Comparison of ENCODE assay signal across 8 mouse cellular contexts in the genomic region with DNA sequence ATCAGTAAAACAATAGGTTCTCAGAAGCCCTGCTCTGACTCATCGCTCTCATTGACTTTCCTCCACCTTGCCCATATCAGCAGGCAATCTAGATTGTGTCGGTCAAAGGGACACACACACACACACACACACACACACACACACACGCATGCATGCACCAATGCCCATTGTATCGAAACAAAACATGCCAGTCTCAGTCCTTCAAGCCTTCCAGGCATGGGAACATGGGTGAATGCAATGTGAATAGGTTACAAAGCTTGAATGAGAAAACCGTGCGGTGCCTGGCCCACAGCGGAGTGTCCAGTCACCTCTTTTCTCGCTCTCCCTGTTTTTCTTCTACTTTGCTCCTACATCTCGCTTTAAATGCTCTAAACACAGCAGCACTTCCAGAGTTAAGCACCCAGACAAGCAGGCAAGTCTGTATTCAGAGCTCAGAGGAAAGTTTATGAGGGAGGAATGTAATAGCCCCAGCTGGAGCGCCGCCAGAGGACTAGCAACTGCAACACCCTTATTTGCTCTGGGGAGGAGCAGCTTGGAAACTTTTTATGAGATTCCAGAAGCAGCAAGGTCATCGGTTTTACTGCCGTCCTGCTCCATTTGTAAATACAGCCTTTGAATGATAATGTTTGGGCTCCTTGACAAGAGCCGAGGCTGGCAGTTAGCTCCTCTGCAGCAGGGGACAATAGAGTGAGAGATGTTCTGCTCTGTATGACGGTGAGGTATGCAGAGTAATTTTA.
DNase-seq lines count a peak whose midpoint lies in the region; ATAC-seq and TF ChIP-seq lines count a peak whose summit lies in the region.

No protein-coding gene starts in this region.

- H3K9me3 ChIP-seq in heart, postnatal 0 days (replicated peaks; ENCODE audit: control insufficient read depth, low read length) = no peaks in the 10 kb centered on the region
- H3K9me3 ChIP-seq in midbrain, embryonic 10.5 days (replicated peaks) = no peaks in the 10 kb centered on the region

- H3K4me2 ChIP-seq in heart, postnatal 0 days (ENCODE audit: low read depth, low read length) = peak overlapping the region; percentile 43

- peak; percentile 85 for DNase-seq in adrenal gland, adult 2 months
- peak; percentile 92 for DNase-seq in heart, postnatal 0 days (ENCODE audit: low spot score)
- peak; percentile 94 for DNase-seq in kidney, postnatal 14 days
- peak; percentile 37 for DNase-seq in midbrain, embryonic 10.5 days (ENCODE audit: low spot score)
- DNase-seq in testis, postnatal 10 days (ENCODE audit: low spot score) = peak; percentile 96
- DNase-seq in spleen, adult 18-20 months = no peak

- H3K4me1 ChIP-seq in embryonic fibroblast, embryonic 13.5 days (ENCODE audit: control insufficient read depth, insufficient read depth, low read length) = peaks cover 14% of the 10 kb centered on the region
- peaks cover 23% of the 10 kb centered on the region for H3K4me1 ChIP-seq in heart, postnatal 0 days (ENCODE audit: control insufficient read depth, insufficient read depth)
- peaks cover 25% of the 10 kb centered on the region for H3K4me1 ChIP-seq in midbrain, embryonic 10.5 days

- no peak for TF ChIP-seq POLR2A in embryonic fibroblast, embryonic 13.5 days (IDR thresholded peaks at IDR 0.05; ENCODE audit: low read depth, low read length)

- no peak for TF ChIP-seq EP300 in heart, postnatal 0 days (IDR thresholded peaks at IDR 0.05; ENCODE audit: low read depth)

- peak; percentile 88 for ATAC-seq in heart, postnatal 0 days (ENCODE audit: insufficient read depth, low read depth)
- ATAC-seq in monocyte, adult 5-6 weeks (replicated peaks; ENCODE audit: insufficient number of reproducible peaks, low FRiP score, low TSS enrichment, poor library complexity, severe bottlenecking) = no peak

- peak overlapping the region; percentile 14; the same call in 1 of the 2 replicates for H3K9ac ChIP-seq in heart, postnatal 0 days (replicated peaks; ENCODE audit: low read depth, low read length)

- TF ChIP-seq CTCF in embryonic fibroblast, embryonic 13.5 days (IDR thresholded peaks at IDR 0.05; ENCODE audit: borderline replicate concordance, insufficient read depth, low read length) = no peak
- no peak for TF ChIP-seq CTCF in heart, postnatal 0 days (IDR thresholded peaks at IDR 0.05; ENCODE audit: low read depth)

- WGBS in heart, postnatal 0 days = 27% methylated on average over 15 of the region's 15 CpGs
- 39% methylated on average over 15 of the region's 15 CpGs for WGBS in midbrain, embryonic 10.5 days

- H3K36me3 ChIP-seq in heart, postnatal 0 days (replicated peaks; ENCODE audit: control insufficient read depth, insufficient read depth, low read length) = no peaks in the 10 kb centered on the region
- H3K36me3 ChIP-seq in midbrain, embryonic 10.5 days = no peaks in the 10 kb centered on the region

- H3K27me3 ChIP-seq in heart, postnatal 0 days (ENCODE audit: control insufficient read depth, insufficient read depth, low read length) = no peaks in the 10 kb centered on the region
- H3K27me3 ChIP-seq in midbrain, embryonic 10.5 days (ENCODE audit: low read depth, poor library complexity, severe bottlenecking) = peaks cover 17% of the 10 kb centered on the region

- H3K4me3 ChIP-seq in embryonic fibroblast, embryonic 13.5 days (ENCODE audit: insufficient read depth, low read length) = no peak overlapping the region
- peak overlapping the region; percentile 7; the same call in 1 of the 2 replicates for H3K4me3 ChIP-seq in heart, postnatal 0 days (ENCODE audit: low read depth, low read length)
- peak overlapping the region; percentile 22; the same call in 1 of the 2 replicates for H3K4me3 ChIP-seq in midbrain, embryonic 10.5 days

- peak overlapping the region; percentile 65 for H3K27ac ChIP-seq in embryonic fibroblast, embryonic 13.5 days (ENCODE audit: insufficient read depth, low read length)
- H3K27ac ChIP-seq in heart, postnatal 0 days (ENCODE audit: low read depth) = peak overlapping the region; percentile 95
- H3K27ac ChIP-seq in midbrain, embryonic 10.5 days (replicated peaks) = peak overlapping the region; percentile 74

Comparison
In these comparisons a context has a peak if more than half of its experiments do, and no peak if none do; other contexts are left out.
1. DNase-seq: peak in adrenal gland, adult 2 months (single experiment), heart, postnatal 0 days (single experiment), kidney, postnatal 14 days (single experiment), midbrain, embryonic 10.5 days (single experiment) and testis, postnatal 10 days (single experiment); none in spleen, adult 18-20 months (0 of 2).
2. Peak in every context shown above with its lines, with median percentiles within 50 percentile points of each other: H3K27ac ChIP-seq.